Mouse (Mus musculus): Measurements from ENCODE around the gene Arl4c.

The Arl4c gene

DNA sequence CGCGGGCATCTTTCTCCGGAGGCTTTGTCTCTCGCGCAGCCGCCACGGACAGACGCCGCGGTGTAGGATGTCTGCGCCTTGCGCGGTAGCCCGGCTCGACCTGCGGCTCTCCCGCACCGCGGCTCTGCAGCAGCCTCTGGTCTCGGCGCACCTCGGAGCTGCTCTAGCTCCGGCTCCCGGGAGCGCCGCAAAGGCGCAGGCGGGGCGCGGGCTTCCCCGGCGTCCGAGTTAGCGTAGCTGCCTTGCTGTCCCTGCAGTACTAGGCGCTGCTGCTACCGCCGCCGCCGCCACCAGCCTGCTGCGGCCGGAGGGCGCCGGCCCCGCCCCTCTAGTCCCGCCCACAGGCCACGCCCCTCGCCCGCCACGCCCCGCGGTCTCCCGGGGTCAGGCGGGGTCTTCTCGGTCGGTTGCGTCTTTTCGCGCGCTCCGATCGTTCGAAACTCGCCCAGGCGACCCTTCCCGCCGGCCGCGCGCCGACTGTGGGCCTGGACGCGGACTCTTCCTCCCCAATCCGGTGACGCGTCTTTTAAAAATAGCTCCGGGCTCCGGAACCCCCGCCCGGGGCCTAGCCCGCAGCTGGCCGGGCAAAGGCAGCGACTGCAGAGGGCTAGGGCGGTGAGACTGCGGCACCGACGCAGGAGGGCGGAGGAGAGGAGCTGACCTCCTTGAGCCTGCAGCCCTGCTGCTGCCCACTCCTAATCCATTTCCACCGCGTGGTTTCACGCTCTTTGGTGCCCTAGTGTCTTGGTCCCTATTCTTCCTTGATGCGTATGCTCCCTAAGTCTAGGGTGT lies at the start of gene Arl4c:
Arl4c (minus strand) TSS at position 352 of the 792 bp plus-strand sequence.
- in situ Hi-C loops (cut with MboI, MseI) = loop anchor here (25.0 kb wide), 2 partner anchors 515 to 565 kb away; partner anchors contain the start of gene Ugt1a6a (in 1 of the 2)

DNA sequence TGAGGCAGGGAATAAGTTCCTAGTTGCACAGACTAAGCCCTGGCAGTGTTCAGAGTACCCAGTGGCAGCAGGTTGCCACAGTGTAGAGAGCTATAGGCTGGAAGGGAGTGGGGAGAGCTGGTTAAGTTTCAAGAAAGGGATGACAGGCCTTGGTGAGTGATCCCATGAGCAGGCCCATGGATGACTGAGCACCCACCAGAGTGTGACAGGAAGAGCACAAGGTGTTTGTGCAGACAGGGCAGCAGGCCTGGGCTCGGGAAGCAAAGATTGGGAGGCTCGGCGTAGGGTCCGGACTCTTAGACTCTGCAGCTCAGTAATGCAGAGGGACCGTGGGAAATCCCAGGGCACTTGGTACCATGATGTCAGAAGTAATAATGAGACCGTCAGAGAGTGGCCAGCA lies 49.3 kb upstream of the Arl4c start:
- in situ Hi-C loops (cut with MboI, MseI) = loop anchor here in 1 of 2 experiments (5.0 kb wide), 1 partner anchor 446 kb away; no protein-coding TSS in a partner anchor

- in situ Hi-C loops (cut with MboI, MseI) = loop anchor here in 1 of 2 experiments (5.0 kb wide), 1 partner anchor 447 kb away; no protein-coding TSS in a partner anchor
These were observed 48.6 kb upstream of the Arl4c start for GRCm38 (mm10) chr1:88750576-88750975.

DNA sequence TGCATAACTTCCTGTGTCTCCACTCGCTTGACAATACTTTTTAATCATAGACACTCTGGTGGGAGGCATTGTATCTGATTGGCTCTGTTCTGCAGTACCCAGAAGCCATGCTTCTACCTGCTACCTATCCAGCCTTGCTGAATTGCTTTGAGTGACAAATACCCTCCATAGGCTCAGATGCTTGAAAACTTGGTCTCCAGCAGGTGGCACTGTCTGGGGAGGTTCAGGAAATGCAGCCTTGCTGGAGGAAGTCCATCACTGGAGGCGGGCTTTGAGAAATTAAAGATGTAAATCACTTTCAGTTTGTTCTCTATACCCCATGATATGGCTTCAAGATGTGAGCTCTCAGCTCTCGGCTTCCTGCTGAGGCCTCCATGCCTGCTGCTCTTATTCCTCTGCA lies 48.1 kb upstream of the Arl4c start:
- in situ Hi-C loops (cut with MboI, MseI) = loop anchor here in 1 of 2 experiments (5.0 kb wide), 1 partner anchor 447 kb away; no protein-coding TSS in a partner anchor

DNA sequence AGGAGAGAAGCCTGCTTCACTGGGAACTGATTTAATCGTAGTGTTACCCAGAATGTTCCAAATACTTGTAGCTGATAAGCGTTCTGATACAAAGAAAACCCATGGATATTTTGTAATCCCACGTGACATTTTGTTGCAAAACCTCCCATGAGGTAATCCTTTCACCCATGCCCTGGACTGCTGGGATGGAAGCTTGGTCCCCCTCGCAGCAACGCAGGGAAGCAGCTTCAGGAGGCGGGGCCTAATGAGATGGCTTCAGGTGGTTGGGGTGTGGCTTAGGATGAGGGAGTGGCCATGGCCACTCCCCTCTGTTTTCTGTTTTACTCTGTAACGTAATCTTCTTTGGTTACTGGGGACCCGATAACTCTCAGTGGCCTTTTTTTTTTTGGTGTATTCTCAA lies 47.1 kb upstream of the Arl4c start:
- in situ Hi-C loops (cut with MboI, MseI) = loop anchor here in 1 of 2 experiments (25.0 kb wide), 1 partner anchor 562 kb away; no protein-coding TSS in a partner anchor

DNA sequence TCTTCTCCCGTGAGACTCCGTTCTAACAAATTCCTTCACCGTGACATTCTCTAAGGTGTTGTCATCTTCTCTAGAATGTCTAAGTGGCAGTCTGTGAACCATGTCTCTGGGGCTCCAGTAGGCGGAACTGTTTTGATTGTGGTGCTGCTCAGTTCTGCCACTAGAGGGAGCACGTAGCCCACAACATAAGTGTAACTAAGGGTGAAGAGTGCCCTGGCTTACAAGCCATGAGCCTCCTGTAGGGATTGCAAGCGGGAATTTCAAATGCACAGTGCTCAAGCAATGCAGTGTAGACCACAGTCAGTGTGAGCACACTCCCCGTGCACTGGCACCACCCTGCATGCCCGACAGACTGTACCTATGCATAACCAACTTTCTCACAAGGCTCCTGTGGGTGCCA lies 43.2 kb upstream of the Arl4c start:
- in situ Hi-C loops (cut with MboI, MseI) = loop anchor here in 1 of 2 experiments (25.0 kb wide), 1 partner anchor 558 kb away; no protein-coding TSS in a partner anchor

DNA sequence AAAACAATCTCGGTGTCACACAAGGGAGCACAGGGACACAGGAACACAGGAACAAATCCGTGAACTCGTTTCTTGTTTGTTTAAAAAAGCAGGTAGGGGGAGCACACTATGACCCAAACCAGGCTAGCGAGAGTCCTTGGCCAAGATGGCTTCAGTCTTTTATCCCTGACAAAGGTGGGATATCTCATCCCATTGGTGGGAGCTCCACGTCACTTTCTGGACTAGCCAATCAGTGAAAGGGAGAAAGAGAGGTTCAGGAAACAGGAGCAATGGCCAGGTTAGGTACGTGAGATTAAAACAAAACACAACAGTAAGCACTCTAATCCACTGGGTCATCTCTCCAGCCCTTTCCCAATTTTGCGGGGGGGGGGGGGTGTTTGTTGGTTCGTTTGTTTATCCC lies 42.2 kb upstream of the Arl4c start:
- in situ Hi-C loops (cut with MboI, MseI) = loop anchor here (5.0 to 25.0 kb wide), 4 partner anchors 317 to 557 kb away; no protein-coding TSS in a partner anchor

DNA sequence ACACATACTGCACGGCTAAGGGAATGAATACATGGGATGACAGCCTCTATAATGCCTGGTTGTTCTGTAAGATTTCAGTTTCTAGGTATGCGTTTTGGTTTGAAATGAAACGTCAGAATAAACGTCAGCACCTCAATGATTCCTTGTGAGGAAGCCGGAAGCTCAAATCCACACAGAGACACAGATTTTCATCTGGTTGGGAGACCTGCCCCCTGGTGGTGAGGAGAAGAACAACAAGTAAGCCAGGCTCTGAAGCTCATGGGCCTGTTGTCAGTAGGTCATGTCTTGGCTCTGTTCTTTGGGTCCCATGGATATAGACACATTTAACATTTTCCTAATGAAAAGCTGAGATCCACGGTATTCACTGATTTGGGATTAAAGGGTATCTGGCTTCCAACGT lies 40.4 kb upstream of the Arl4c start:
- in situ Hi-C loops (cut with MboI, MseI) = loop anchor here (5.0 to 25.0 kb wide), 4 partner anchors 315 to 555 kb away; no protein-coding TSS in a partner anchor

DNA sequence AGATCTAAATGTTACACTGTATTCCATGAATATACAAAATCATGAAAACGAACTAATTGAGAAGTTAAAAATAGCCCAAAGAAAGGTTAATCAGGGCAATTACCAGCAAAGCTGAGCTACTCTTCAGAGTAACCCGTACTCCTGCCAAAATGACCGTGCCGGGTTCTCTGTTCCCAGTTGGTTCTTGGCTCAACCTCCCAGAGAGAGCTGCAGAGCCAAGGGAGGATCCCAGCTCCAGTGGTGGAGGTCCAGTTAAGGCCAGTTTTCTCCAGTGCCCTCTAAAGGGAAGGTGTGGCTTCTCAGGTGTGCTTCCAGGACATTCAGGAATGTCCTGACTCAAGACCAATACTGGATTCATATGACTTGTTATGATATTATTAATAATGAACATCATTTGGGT lies 37.5 kb upstream of the Arl4c start:
- in situ Hi-C loops (cut with MboI, MseI) = loop anchor here in 1 of 2 experiments (25.0 kb wide), 1 partner anchor 552 kb away; no protein-coding TSS in a partner anchor

DNA sequence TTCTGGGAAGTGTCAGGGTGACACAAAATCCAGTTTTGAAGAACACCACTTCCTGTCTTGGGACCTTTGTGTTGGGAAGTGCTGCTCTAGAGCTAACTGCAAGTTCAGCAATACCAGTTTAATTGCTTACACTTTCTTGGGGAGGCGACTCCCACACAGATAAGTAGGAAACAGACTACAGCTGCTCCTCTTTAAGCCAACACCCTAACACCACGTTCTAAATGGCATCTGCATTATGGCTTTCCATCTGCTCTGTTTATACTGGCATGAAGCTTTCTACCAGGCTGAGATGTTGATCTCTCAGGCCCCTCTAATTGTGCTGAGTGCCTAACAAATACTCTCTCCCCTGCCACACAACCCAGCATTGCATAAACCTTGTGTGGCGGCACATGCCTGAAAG lies 36.9 kb upstream of the Arl4c start:
- in situ Hi-C loops (cut with MboI, MseI) = loop anchor here in 1 of 2 experiments (25.0 kb wide), 1 partner anchor 552 kb away; no protein-coding TSS in a partner anchor

GRCm38 (mm10) chr1:88729496-88729895 lies 27.5 kb upstream of the Arl4c start:
- in situ Hi-C loops (cut with MboI, MseI) = loop anchor here in 1 of 2 experiments (25.0 kb wide), 1 partner anchor 542 kb away; no protein-coding TSS in a partner anchor

DNA sequence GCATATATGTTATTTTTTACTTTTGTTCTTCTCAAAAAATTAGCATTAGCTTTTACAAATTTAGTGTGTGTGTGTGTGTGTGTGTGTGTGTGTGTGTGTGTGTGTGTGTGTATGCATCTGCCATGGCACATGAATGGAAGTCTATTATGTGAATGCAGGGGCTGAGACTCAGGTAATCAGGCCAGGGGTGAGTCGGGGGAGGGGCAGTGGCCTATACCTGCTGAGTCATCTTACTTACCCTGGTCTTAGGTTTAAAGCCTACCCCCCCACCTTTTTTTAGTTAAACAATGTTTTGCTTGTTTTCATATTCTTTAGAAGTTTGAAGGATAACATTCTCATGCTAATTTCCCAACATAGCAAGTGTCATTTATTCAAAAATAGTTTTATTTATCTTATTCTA lies 25.3 kb upstream of the Arl4c start:
- in situ Hi-C loops (cut with MboI, MseI) = loop anchor here in 1 of 2 experiments (25.0 kb wide), 1 partner anchor 540 kb away; no protein-coding TSS in a partner anchor

- in situ Hi-C loops (cut with MboI, MseI) = loop anchor here in 1 of 2 experiments (25.0 kb wide), 1 partner anchor 538 kb away; no protein-coding TSS in a partner anchor
These were observed 23.7 kb upstream of the Arl4c start for GRCm38 (mm10) chr1:88725716-88726115.

DNA sequence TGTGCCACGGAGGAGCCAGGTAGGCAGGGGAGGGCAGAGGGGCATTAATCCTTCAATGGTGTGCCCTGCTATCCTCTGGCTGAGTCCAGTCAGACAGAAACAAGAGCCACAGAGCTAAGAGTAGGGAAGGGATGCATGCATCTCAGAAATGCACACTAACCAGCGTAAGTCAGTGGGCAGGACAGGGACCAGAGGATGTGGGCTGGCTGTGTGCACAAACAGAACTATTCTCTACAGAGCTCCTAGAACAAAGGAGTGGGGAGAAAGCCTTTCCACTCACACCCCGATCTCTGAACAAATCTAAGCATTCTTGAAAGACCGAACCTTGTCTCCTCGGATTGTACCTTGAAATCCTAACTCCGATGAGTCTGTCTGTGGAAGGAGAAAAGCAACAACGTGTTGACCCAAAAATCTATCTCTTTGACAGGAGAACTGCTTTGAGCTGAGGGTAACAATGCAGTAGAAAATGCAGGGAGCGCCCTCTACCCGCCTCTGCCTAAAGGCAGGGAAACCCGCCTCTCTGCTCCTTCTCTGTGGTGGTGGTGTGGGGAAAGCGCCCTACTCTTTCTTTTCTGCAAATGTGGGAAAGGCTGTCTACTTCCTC lies 18.7 kb upstream of the Arl4c start:
- in situ Hi-C loops (cut with MboI, MseI) = loop anchor here (25.0 kb wide), 2 partner anchors 533 to 583 kb away; partner anchors contain the start of gene Ugt1a6a (in 1 of the 2)

DNA sequence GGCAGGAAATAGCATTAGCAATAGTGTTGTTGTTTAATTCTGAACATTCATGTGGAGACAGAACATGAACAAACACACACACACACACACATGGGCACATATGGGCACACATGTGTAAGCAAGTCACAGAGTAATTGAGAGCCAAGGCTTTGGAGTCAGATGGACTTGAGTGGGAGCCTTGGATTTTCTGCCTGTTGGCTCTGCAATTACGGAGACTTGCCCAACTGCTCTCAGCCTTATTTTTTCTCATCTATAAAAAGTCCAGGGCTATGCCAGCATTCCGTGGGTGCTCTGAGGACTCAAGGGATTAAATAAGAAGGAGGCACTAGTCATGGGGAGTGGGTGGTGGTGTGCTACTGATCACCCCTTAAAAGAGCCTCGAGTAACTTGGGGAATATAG lies 16.5 kb upstream of the Arl4c start:
- in situ Hi-C loops (cut with MboI, MseI) = loop anchor here (25.0 kb wide), 2 partner anchors 531 to 581 kb away; partner anchors contain the start of gene Ugt1a6a (in 1 of the 2)

DNA sequence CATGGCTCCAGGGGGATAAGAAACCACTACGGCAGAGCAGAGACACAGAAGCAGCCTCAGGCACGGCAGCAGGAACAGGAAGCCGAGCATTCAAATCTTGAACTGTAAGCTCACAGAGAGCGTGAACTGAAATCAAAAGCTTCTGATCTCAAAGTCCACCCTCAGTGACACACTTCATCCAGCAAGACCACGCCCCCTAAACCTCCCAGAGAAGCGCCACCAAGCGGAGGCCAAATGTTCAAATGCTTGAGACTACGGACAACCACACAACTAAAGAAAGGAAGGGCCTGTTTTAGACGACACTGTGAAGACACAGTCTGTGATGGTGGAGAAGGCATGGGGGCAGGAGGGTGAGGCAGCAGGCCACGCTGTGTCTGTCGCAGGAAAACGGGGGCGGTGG lies 15.7 kb upstream of the Arl4c start:
- in situ Hi-C loops (cut with MboI, MseI) = loop anchor here (25.0 kb wide), 2 partner anchors 530 to 580 kb away; partner anchors contain the start of gene Ugt1a6a (in 1 of the 2)

GRCm38 (mm10) chr1:88712011-88712410 lies 10.0 kb upstream of the Arl4c start:
- in situ Hi-C loops (cut with MboI, MseI) = loop anchor here (25.0 kb wide), 2 partner anchors 525 to 575 kb away; partner anchors contain the start of gene Ugt1a6a (in 1 of the 2)

DNA sequence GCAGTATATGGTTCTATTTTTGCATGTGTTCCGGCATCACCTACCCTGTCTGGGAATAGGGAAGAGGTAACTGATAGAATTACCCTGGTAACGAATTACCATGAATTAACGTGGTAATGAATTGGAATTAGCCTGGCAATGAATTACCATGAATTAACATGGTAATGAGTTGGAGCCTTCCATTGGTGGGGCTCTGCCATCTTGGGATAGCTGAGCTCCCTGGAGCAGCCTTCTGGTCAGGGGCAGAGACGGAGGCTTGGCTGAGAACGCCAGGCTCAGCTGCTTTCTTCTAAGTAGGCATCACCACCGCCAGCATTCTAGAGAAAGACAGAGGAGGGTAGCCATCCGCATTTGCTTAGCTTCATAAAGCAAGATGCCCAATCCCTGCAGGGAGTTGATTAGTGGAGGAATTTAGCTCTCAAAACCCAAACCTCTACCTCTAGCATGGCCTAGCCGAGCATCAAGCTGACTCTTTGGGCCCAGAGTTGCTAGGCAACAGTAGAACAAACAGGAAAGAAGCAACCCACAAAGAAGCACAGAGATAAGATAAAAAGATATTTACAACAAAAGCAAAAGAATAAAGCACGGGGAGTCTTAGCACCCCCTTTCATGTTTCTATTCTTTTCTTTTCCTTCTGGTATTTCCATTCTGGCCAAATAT lies 6.8 kb upstream of the Arl4c start:
- in situ Hi-C loops (cut with MboI, MseI) = loop anchor here (5.0 to 25.0 kb wide), 5 partner anchors 146 to 571 kb away; partner anchors contain the start of gene Ugt1a6a (in 1 of the 2)

DNA sequence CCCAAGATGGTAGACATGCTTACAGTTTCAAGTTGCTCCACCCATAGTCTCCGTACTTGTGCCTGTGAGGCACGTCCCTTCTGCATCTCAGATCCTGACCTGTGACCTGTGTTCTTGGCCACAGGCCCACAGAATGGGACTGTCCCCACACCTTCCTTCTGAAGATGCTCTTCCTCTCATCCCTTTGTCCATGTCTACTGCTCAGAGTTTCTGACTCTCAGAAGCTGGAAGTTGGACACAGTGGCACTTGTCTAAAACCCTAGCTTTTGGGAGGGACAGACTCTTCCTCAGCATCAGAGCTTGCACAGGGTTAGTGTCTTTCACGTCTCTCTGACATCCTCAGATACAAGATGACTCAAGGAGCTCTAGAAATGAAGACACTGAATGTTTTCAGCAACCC lies 6.2 kb upstream of the Arl4c start:
- in situ Hi-C loops (cut with MboI, MseI) = loop anchor here (5.0 to 25.0 kb wide), 5 partner anchors 146 to 571 kb away; partner anchors contain the start of gene Ugt1a6a (in 1 of the 2)

- in situ Hi-C loops (cut with MboI, MseI) = loop anchor here (5.0 to 25.0 kb wide), 5 partner anchors 145 to 570 kb away; partner anchors contain the start of gene Ugt1a6a (in 1 of the 2)
These were observed 5.5 kb upstream of the Arl4c start for GRCm38 (mm10) chr1:88707536-88707935.

Measured in T-helper 17 cell (primary cell).